Mouse (Mus musculus): ENCODE measurements around the gene Prss2. TPM values are rescaled to one million over a fixed set of nuclear protein-coding genes. Genes with fewer than 3 reads are reported as not detected.
A peak's percentile ranks its signal among the peaks of the same experiment; 100 is the strongest.
"Not testable (repeated sequence)": the region's sequence is repeated elsewhere in the genome, so short reads cannot be mapped to it uniquely, and the experiment has no call there.

Prss2 gene
- polyA plus RNA-seq, 1 experiment from 2014 or later = not detected

GRCm38 (mm10) chr6:41558271-41558670 lies 36.7 kb downstream of the Prss2 start:
- no peaks in the 10 kb centered on the region for H3K9me3 ChIP-seq (replicated peaks)
- no peak overlapping the region for H3K4me3 ChIP-seq
- WGBS = 63% methylated on average over 2 of the region's 2 CpGs
- no peak overlapping the region for H3K27ac ChIP-seq
- no peaks in the 10 kb centered on the region for H3K27me3 ChIP-seq
- ATAC-seq = no peak
- H3K9ac ChIP-seq = no peak overlapping the region
- H3K4me1 ChIP-seq = no peaks in the 10 kb centered on the region
- no peak overlapping the region for H3K4me2 ChIP-seq
- H3K36me3 ChIP-seq (ENCODE audit: poor library complexity, severe bottlenecking) = no peaks in the 10 kb centered on the region

- Histone ChIP-seq H3K9ac (no peak overlapping the region), H3K36me3 (ENCODE audit: poor library complexity, severe bottlenecking) (no peaks in the 10 kb centered on the region), H3K4me1 (no peaks in the 10 kb centered on the region), H3K4me2 (no peak overlapping the region), H3K27me3 (no peaks in the 10 kb centered on the region), H3K27ac (no peak overlapping the region), H3K9me3 (replicated peaks) (no peaks in the 10 kb centered on the region), H3K4me3 (no peak overlapping the region)
- ATAC-seq = 0 out of 2 replicates have a peak, but pooled peaks have one; percentile 7
- WGBS = 45% methylated on average over 3 of the region's 3 CpGs
These were observed 37.7 kb downstream of the Prss2 start for GRCm38 (mm10) chr6:41559331-41559730.

GRCm38 (mm10) chr6:41560273-41560672 lies 38.7 kb downstream of the Prss2 start:
- Histone ChIP-seq H3K4me2 (no peak overlapping the region), H3K4me1 (no peaks in the 10 kb centered on the region), H3K36me3 (ENCODE audit: poor library complexity, severe bottlenecking) (no peaks in the 10 kb centered on the region), H3K27ac (no peak overlapping the region), H3K4me3 (no peak overlapping the region), H3K27me3 (no peaks in the 10 kb centered on the region), H3K9me3 (replicated peaks) (no peaks in the 10 kb centered on the region), H3K9ac (no peak overlapping the region)
- 92% methylated on average over 2 of the region's 2 CpGs for WGBS
- ATAC-seq = no peak

GRCm38 (mm10) chr6:41562598-41562997 lies 41.0 kb downstream of the Prss2 start:
- 84% methylated on average over 4 of the region's 4 CpGs for WGBS
- H3K9me3 ChIP-seq (replicated peaks) = no peaks in the 10 kb centered on the region
- ATAC-seq = 0 out of 2 replicates have a peak, but pooled peaks have one; percentile 20

GRCm38 (mm10) chr6:41563104-41563951 lies 41.7 kb downstream of the Prss2 start:
- peak overlapping the region; percentile 39 for H3K4me2 ChIP-seq
- not testable (repeated sequence) for H3K27ac ChIP-seq

More at GRCm38 (mm10) chr6:41562598-41562997, 41.0 kb downstream of the Prss2 start:
- no peak overlapping the region for H3K27ac ChIP-seq
- H3K4me3 ChIP-seq = peak overlapping the region; percentile 16; the same call in 1 of the 2 replicates
- H3K36me3 ChIP-seq (ENCODE audit: poor library complexity, severe bottlenecking) = no peaks in the 10 kb centered on the region
- H3K4me2 ChIP-seq = peak overlapping the region; percentile 39
- no peak overlapping the region for H3K9ac ChIP-seq
- no peaks in the 10 kb centered on the region for H3K4me1 ChIP-seq
- no peaks in the 10 kb centered on the region for H3K27me3 ChIP-seq

GRCm38 (mm10) chr6:41565261-41565660 lies 43.7 kb downstream of the Prss2 start:
- H3K27me3 ChIP-seq = no peaks in the 10 kb centered on the region
- H3K4me2 ChIP-seq = no peak overlapping the region
- no peaks in the 10 kb centered on the region for H3K4me1 ChIP-seq
- H3K36me3 ChIP-seq (ENCODE audit: poor library complexity, severe bottlenecking) = no peaks in the 10 kb centered on the region
- no peak overlapping the region for H3K27ac ChIP-seq
- H3K9me3 ChIP-seq (replicated peaks) = no peaks in the 10 kb centered on the region
- ATAC-seq = no peak
- WGBS = 88% methylated on average over 1 of the region's 1 CpGs
- H3K9ac ChIP-seq = no peak overlapping the region
- no peak overlapping the region for H3K4me3 ChIP-seq

More at GRCm38 (mm10) chr6:41563104-41563951, 41.7 kb downstream of the Prss2 start:
- H3K36me3 ChIP-seq (ENCODE audit: poor library complexity, severe bottlenecking); H3K4me3 ChIP-seq; H3K4me1 ChIP-seq; H3K9me3 ChIP-seq (replicated peaks); H3K9ac ChIP-seq; H3K27me3 ChIP-seq: not testable (repeated sequence)
- ATAC-seq = peak; percentile 80
- WGBS = 60% methylated on average over 5 of the region's 23 CpGs

- WGBS = 91% methylated on average over 4 of the region's 4 CpGs
- Histone ChIP-seq H3K4me2 (no peak overlapping the region), H3K4me3 (no peak overlapping the region), H3K36me3 (ENCODE audit: poor library complexity, severe bottlenecking) (no peaks in the 10 kb centered on the region), H3K9ac (no peak overlapping the region), H3K27me3 (no peaks in the 10 kb centered on the region), H3K4me1 (no peaks in the 10 kb centered on the region), H3K27ac (no peak overlapping the region), H3K9me3 (replicated peaks) (no peaks in the 10 kb centered on the region)
- no peak for ATAC-seq
These were observed 45.4 kb downstream of the Prss2 start for GRCm38 (mm10) chr6:41566965-41567364.

GRCm38 (mm10) chr6:41569078-41569477 lies 47.5 kb downstream of the Prss2 start:
- no peak overlapping the region for H3K4me3 ChIP-seq
- H3K9me3 ChIP-seq (replicated peaks) = no peaks in the 10 kb centered on the region
- no peak overlapping the region for H3K9ac ChIP-seq
- H3K4me1 ChIP-seq = no peaks in the 10 kb centered on the region
- H3K4me2 ChIP-seq = no peak overlapping the region
- 77% methylated on average over 3 of the region's 3 CpGs for WGBS
- no peak overlapping the region for H3K27ac ChIP-seq
- H3K36me3 ChIP-seq (ENCODE audit: poor library complexity, severe bottlenecking) = no peaks in the 10 kb centered on the region
- ATAC-seq = peak; percentile 55; the same call in 1 of the 2 replicates
- H3K27me3 ChIP-seq = no peaks in the 10 kb centered on the region

Other genes starting within 250 kb of the Prss2 start
- not detected in 2 replicates for gene Try4, start 219.5 kb upstream of the Prss2 start, polyA plus RNA-seq (2015; fragmentation: Nextera tagmentation; extraction: Ambion mirVana)
- gene Try5, start 204.9 kb upstream of the Prss2 start, polyA plus RNA-seq (2015; fragmentation: Nextera tagmentation; extraction: Ambion mirVana) = not detected in 2 replicates
- not detected in 2 replicates for gene Try10, start 167.7 kb upstream of the Prss2 start, polyA plus RNA-seq (2015; fragmentation: Nextera tagmentation; extraction: Ambion mirVana)
- not detected in 2 replicates for gene Prss3, start 144.1 kb upstream of the Prss2 start, polyA plus RNA-seq (2015; fragmentation: Nextera tagmentation; extraction: Ambion mirVana)
- gene Gm5771, start 129.4 kb upstream of the Prss2 start, polyA plus RNA-seq (2015; fragmentation: Nextera tagmentation; extraction: Ambion mirVana) = not detected in 2 replicates
- not detected in 2 replicates for gene Gm10334, start 75.6 kb upstream of the Prss2 start, polyA plus RNA-seq (2015; fragmentation: Nextera tagmentation; extraction: Ambion mirVana)
- gene Prss1, start 62.9 kb upstream of the Prss2 start, polyA plus RNA-seq (2015; fragmentation: Nextera tagmentation; extraction: Ambion mirVana) = 0.34 TPM in 1 of 2 replicates, not detected in the other
- 19.2 TPM in 2 replicates for gene Ephb6, start 83.7 kb downstream of the Prss2 start, polyA plus RNA-seq (2015; fragmentation: Nextera tagmentation; extraction: Ambion mirVana)
- 0.25 and 0.46 TPM in 2 replicates for gene Trpv6, start 114.6 kb downstream of the Prss2 start, polyA plus RNA-seq (2015; fragmentation: Nextera tagmentation; extraction: Ambion mirVana)
- gene Trpv5, start 159.0 kb downstream of the Prss2 start, polyA plus RNA-seq (2015; fragmentation: Nextera tagmentation; extraction: Ambion mirVana) = not detected in 2 replicates
- not detected in 2 replicates for gene Llcfc1, start 162.6 kb downstream of the Prss2 start, polyA plus RNA-seq (2015; fragmentation: Nextera tagmentation; extraction: Ambion mirVana)
- gene Kel, start 182.6 kb downstream of the Prss2 start, polyA plus RNA-seq (2015; fragmentation: Nextera tagmentation; extraction: Ambion mirVana) = 0.81 and 2.9 TPM in 2 replicates

Data from forebrain, embryonic 13.5 days (tissue).